Mouse (Mus musculus) neural tube, embryonic 12.5 days (tissue): ENCODE data around the gene Zfc3h1. TPM values are rescaled to one million over a fixed set of nuclear protein-coding genes. Genes with fewer than 3 reads are reported as not detected.

Experiments used
- ATAC-seq: fragments of 200-750 bp; cut with Nextera tagmentation; 2 replicates; pipeline ENCODE4 v1.8.0; 2017; ENCODE audit warnings: low read depth, mild to moderate bottlenecking, moderate TSS enrichment, moderate library complexity; ENCODE audit not compliant: low FRiP score
- H3K27ac ChIP-seq: fragments of 300-500 bp; sonication (generic); 2 replicates; pipeline ENCODE4 v1.5.1; 2016
- H3K27me3 ChIP-seq: fragments of 300-500 bp; sonication (generic); replicated peaks from 2 replicates; pipeline ENCODE4 v1.6.1; 2016; ENCODE audit warnings: mild to moderate bottlenecking
- H3K36me3 ChIP-seq: fragments of 300-500 bp; sonication (generic); 2 replicates; pipeline ENCODE4 v1.6.1; 2016; ENCODE audit warnings: mild to moderate bottlenecking
- H3K4me1 ChIP-seq: fragments of 300-500 bp; sonication (generic); 2 replicates; pipeline ENCODE4 v1.6.1; 2016
- H3K4me2 ChIP-seq: fragments of 300-500 bp; sonication (generic); replicated peaks from 2 replicates; pipeline ENCODE4 v1.6.1; 2016; ENCODE audit warnings: mild to moderate bottlenecking
- H3K4me3 ChIP-seq: fragments of 300-500 bp; sonication (generic); 2 replicates; pipeline ENCODE4 v1.5.1; 2016
- H3K9ac ChIP-seq: fragments of 300-500 bp; sonication (generic); 2 replicates; pipeline ENCODE4 v1.6.1; 2016; ENCODE audit warnings: mild to moderate bottlenecking
- H3K9me3 ChIP-seq: fragments of 300-500 bp; sonication (generic); 2 replicates; pipeline ENCODE4 v1.6.1; 2016; ENCODE audit warnings: mild to moderate bottlenecking
- WGBS: fragments of 180-500 bp; shearing (Covaris S2); methylation state at CpG from one replicate; pipeline ENCODE4 v1.1.7; 2016; 5-methylcytosine and 5-hydroxymethylcytosine counted together
- polyA plus RNA-seq: library from polyadenylated mRNA; unstranded; fragments of >200 nt; fragmentation: Nextera tagmentation; extraction: Ambion mirVana; gene quantifications from 2 replicates; pipeline ENCODE4 v1.2.1, GENCODE M21; 2016

The Zfc3h1 gene
- polyA plus RNA-seq, 1 experiment from 2014 or later = 27.5 TPM

DNA sequence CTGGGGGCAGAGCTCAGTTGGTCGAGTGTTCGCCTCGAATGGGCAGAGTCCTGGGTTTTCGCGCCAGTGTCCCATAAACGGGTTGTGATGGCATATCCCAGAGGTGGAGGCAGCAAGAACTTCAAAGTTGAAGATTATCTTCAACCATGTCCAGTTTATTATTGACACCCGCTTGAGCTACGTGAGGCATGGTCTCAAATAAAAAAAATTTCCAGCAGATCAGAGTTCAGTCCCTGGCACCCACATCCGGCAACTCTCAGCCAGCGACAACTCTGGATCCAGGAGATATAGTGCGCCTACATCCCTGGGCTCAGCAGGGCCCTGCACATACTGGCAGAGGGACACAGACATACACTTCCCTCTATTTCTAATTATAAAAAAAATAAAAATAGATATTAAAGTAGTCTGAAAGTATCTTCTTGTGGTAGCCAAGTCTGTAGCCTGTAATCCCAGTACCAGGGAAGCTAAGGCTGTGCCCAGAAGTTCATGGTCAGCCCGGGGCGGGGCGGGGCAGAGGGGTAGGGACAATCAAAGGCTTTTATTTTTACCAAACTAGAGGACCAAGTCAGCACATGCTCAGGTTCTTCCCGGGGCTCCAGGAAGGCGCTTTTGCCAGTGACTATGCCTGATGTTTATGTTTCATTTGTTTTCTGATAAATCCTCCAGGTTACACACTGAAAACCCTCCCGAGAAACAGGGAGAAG, 26.4 kb upstream of the Zfc3h1 start:
- Histone ChIP-seq H3K4me3 (no peak overlapping the region), H3K9me3 (no peaks in the 10 kb centered on the region), H3K9ac (no peak overlapping the region), H3K4me1 (peaks cover 16% of the 10 kb centered on the region; the same call in 1 of the 2 replicates), H3K4me2 (no peak overlapping the region), H3K36me3 (peaks cover 18% of the 10 kb centered on the region), H3K27me3 (no peaks in the 10 kb centered on the region), H3K27ac (no peak overlapping the region)
- 95% methylated on average over 17 of the region's 17 CpGs for WGBS
- ATAC-seq = no peak

- ATAC-seq = no peak
Observed at GRCm38 (mm10) chr10:115359066-115359465, 25.7 kb upstream of the Zfc3h1 start.

DNA sequence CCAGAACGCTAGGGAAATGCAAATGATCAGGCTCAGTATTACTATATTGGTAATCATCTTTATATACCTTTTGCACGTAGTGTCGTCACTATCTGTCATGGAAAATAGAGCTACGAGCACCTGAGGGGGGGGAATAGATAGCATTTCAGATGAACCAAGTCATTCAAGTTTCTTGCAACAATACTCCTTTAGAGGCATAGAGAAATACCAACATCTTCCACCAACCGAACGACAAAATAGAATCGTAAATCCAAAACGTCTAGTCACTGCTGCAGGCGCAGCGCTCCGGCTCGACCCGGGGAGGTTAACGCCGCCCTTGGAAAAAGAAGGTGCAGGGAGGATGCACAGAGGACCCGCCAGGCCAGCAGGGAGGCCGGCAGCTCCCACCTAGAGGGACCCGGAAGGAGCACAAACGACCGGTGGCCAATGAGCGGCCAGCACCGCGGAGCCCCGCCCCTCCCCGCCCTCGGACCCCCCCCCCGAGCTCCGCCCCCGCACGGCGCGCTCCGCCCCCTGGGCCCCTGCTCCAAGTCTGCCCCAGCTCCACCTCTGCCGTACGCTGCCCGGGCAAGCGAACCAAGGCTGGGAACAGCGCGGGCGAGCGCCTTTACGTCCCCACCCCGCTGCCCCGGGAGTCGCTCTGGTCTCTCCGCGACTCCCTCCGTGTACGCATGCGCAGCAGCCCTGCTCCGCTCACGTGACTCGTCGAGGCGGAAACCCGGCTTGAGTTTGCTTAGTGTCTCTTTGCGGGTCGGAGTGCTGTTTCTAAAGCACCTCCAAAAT, 22.7 kb upstream of the Zfc3h1 start, which contains the start of gene Tmem19:
Tmem19 (minus strand) TSS at position 662 of the 783 bp plus-strand sequence.
- Histone ChIP-seq H3K27ac (peak within 1 kb of the TSS; percentile 72), H3K4me3 (peak within 1 kb of the TSS; percentile 54), H3K9ac (peak within 1 kb of the TSS; percentile 45), H3K4me1 (peaks cover 16% of the 10 kb centered on the region; the same call in 1 of the 2 replicates), H3K4me2 (peak within 1 kb of the TSS; percentile 70), H3K27me3 (no peaks in the 10 kb centered on the region), H3K9me3 (no peaks in the 10 kb centered on the region), H3K36me3 (peaks cover 4% of the 10 kb centered on the region; the same call in 1 of the 2 replicates)
- under 1% methylated on average over 57 of the region's 58 CpGs for WGBS
- ATAC-seq = peak; percentile 98

More at GRCm38 (mm10) chr10:115359066-115359465, 25.7 kb upstream of the Zfc3h1 start:
- H3K27me3 ChIP-seq = no peaks in the 10 kb centered on the region
- no peak overlapping the region for H3K9ac ChIP-seq
- no peak overlapping the region for H3K4me3 ChIP-seq
- peaks cover 18% of the 10 kb centered on the region for H3K36me3 ChIP-seq
- 94% methylated on average over 7 of the region's 7 CpGs for WGBS
- H3K9me3 ChIP-seq = no peaks in the 10 kb centered on the region
- H3K4me1 ChIP-seq = peaks cover 16% of the 10 kb centered on the region; the same call in 1 of the 2 replicates
- no peak overlapping the region for H3K27ac ChIP-seq
- H3K4me2 ChIP-seq = no peak overlapping the region

DNA sequence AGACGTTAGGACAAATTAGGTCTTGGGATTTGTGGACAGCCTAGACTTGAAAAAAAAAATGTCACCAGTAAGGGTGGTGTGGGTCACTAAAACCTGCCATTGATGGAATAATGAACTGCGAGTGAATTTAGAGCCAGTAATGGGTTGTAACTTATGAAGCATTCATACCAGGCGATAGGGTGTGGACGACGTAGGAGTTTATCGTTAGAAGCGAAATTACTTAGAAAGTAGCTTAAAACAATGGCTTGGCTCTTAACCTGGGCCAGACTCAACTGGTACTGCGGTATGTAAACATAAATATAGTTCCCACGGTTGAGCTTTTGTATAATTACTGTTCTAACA, 22.2 kb upstream of the Zfc3h1 start:
- H3K4me1 ChIP-seq = peaks cover 16% of the 10 kb centered on the region; the same call in 1 of the 2 replicates
- 8% methylated on average over 9 of the region's 9 CpGs for whole genome bisulfite sequencing
- H3K27ac ChIP-seq = peak overlapping the region; percentile 72; the same call in 1 of the 2 replicates
- H3K27me3 ChIP-seq = no peaks in the 10 kb centered on the region
- H3K9me3 ChIP-seq = no peaks in the 10 kb centered on the region
- peak overlapping the region; percentile 70 for H3K4me2 ChIP-seq
- H3K36me3 ChIP-seq = no peaks in the 10 kb centered on the region
- no peak; the same call in 1 of the 2 replicates for ATAC-seq
- peak overlapping the region; percentile 45; the same call in 1 of the 2 replicates for H3K9ac ChIP-seq
- peak overlapping the region; percentile 54 for H3K4me3 ChIP-seq

DNA sequence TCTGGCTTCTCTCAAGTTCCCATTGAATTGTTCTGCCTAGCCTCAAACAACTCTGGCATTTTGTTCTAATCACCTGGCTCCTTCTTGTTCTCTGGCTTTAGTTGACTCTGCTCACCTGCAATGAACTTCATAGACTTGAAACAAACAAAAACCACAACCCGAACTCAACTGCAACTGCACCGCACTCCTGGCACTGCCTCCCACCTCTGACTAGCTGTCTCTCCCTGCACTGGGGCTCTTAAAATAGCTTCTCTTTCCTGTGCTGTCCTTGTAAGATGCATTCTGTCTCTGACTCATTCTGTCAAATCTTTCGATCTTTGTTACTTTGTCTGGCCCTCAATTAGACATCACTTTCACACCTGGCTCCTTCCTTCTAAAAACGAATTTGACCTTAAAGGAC, 21.6 kb upstream of the Zfc3h1 start:
- peaks cover 16% of the 10 kb centered on the region; the same call in 1 of the 2 replicates for H3K4me1 ChIP-seq
- H3K36me3 ChIP-seq = no peaks in the 10 kb centered on the region
- H3K9me3 ChIP-seq = no peaks in the 10 kb centered on the region
- H3K27me3 ChIP-seq = no peaks in the 10 kb centered on the region
- ATAC-seq = no peak
- H3K4me2 ChIP-seq = peak overlapping the region; percentile 70
- H3K27ac ChIP-seq = no peak overlapping the region
- H3K4me3 ChIP-seq = no peak overlapping the region
- WGBS = 81% methylated on average over 4 of the region's 4 CpGs
- H3K9ac ChIP-seq = no peak overlapping the region

DNA sequence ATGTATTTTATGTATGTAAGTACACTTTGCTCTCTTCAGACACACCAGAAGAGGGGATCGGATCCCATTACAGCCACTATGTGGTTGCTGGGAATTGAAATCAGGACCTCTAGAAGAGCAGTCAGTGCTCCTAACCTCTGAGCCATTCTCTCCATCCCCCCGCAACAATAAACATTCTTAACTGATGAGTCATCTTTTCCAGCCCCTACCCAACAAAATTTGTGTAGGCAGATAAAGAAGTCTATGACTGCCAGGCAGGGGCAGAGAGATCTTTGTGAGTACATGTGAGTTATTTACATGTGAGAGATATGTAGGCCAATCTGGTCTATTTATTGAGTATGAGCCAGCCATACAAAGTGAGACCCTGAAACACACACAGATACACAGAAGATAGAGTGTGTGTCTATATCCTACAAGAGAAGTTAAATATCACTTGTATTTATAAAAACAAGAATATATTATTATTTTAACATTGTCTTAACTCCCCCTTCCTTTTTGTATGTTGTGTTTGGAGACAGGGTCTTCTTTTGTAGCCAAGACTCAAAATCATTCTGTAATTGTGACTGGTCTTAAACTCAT, 3.2 kb upstream of the Zfc3h1 start:
- no peak for ATAC-seq
- no peak overlapping the region for H3K9ac ChIP-seq
- H3K36me3 ChIP-seq = no peaks in the 10 kb centered on the region; the same call in 1 of the 2 replicates
- H3K4me3 ChIP-seq = no peak overlapping the region
- H3K27ac ChIP-seq = no peak overlapping the region
- H3K27me3 ChIP-seq = no peaks in the 10 kb centered on the region
- peak overlapping the region; percentile 80; the same call in 1 of the 2 replicates for H3K4me2 ChIP-seq
- 84% methylated on average over 2 of the region's 2 CpGs for WGBS
- H3K4me1 ChIP-seq = peaks cover 16% of the 10 kb centered on the region
- no peaks in the 10 kb centered on the region for H3K9me3 ChIP-seq

- Histone ChIP-seq H3K4me1 (peaks cover 25% of the 10 kb centered on the region), H3K27ac (peak overlapping the region; percentile 15; the same call in 1 of the 2 replicates), H3K4me2 (peak overlapping the region; percentile 80), H3K9ac (peak overlapping the region; percentile 98), H3K36me3 (no peaks in the 10 kb centered on the region; the same call in 1 of the 2 replicates), H3K27me3 (no peaks in the 10 kb centered on the region), H3K9me3 (no peaks in the 10 kb centered on the region), H3K4me3 (peak overlapping the region; percentile 98)
- WGBS = 15% methylated on average over 12 of the region's 12 CpGs
- no peak for ATAC-seq
Observed at GRCm38 (mm10) chr10:115382846-115383643, 1.7 kb upstream of the Zfc3h1 start.

- H3K4me2 ChIP-seq = peak overlapping the region; percentile 80
- no peaks in the 10 kb centered on the region; the same call in 1 of the 2 replicates for H3K36me3 ChIP-seq
- ATAC-seq = no peak; the same call in 1 of the 2 replicates
- H3K9me3 ChIP-seq = no peaks in the 10 kb centered on the region
- no peaks in the 10 kb centered on the region for H3K27me3 ChIP-seq
- H3K4me3 ChIP-seq = peak overlapping the region; percentile 98
- peak overlapping the region; percentile 96 for H3K27ac ChIP-seq
- peaks cover 31% of the 10 kb centered on the region for H3K4me1 ChIP-seq
- H3K9ac ChIP-seq = peak overlapping the region; percentile 98
- 2% methylated on average over 15 of the region's 15 CpGs for WGBS
Observed at GRCm38 (mm10) chr10:115383644-115384220, 1.0 kb upstream of the Zfc3h1 start.

DNA sequence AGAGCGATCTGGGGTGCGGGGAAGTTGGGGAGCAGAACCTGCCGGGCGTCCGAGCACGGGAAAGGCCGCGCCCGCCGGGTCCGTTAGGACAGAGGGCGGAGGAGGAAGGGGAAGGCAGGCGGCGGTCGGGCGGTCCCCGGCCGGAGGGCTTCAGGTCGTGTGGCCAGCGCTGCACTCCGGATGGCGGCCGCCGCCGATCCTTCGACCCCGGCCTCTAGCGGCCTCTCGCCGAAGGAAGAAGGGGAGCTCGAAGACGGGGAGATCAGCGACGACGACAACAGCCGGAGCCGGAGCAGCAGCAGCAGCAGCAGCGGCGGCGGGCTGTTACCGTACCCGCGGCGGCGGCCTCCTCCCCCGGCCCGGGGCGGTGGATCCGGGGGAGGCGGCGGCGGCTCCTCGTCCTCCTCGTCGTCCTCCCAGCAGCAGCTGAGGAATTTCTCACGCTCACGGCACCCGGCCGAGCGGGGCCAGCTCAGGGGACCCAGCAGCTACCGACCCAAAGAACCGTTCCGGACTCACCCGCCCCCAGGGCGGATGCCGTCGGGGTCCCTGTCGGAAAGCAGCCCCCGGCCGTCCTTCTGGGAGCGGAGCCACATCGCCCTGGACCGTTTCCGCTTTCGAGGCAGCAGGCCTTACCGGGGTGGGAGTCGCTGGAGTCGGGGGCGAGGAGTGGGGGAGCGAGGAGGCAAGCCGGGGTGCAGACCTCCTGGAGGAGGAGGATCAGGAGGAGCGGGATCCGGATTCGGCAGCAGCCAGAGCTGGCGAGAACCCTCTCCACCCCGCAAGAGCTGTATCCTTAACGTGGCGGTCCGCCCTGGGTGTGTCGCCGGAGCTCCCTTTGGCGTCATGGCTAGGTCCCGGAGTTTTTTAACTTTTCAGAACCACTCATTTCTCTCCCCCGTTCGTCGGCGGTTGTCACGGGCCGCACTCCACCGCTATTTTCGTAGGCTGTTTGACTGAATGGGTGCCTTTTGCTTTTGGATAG, 551 bp downstream of the Zfc3h1 start:
- no peaks in the 10 kb centered on the region for H3K27me3 ChIP-seq
- peak overlapping the region; percentile 98 for H3K9ac ChIP-seq
- H3K9me3 ChIP-seq = no peaks in the 10 kb centered on the region
- H3K4me2 ChIP-seq = peak overlapping the region; percentile 80
- peak; percentile 15 for ATAC-seq
- H3K4me1 ChIP-seq = peaks cover 31% of the 10 kb centered on the region
- peak overlapping the region; percentile 92 for H3K27ac ChIP-seq
- no peaks in the 10 kb centered on the region; the same call in 1 of the 2 replicates for H3K36me3 ChIP-seq
- under 1% methylated on average over 95 of the region's 101 CpGs for WGBS
- H3K4me3 ChIP-seq = peak overlapping the region; percentile 98

DNA sequence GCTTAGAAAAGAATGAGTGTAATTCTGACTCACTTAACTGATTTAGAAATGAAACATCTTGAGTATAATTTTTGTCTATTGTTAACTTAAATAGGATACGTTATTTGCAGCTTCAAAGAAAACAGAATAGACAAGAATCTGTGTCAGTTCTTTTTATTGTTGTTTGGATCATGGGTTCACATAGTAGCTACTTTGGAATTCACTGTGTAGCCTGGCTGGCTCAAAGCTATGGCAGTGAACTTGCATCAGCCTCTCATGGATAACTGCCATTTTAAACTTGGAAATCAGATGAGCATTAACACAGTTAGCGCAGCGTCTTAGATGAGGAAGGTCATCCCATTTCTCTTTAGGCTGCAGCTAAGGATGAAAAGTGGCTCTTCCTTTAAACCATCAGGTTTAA, 3.1 kb downstream of the Zfc3h1 start:
- no peaks in the 10 kb centered on the region for H3K27me3 ChIP-seq
- ATAC-seq = no peak
- H3K36me3 ChIP-seq = peaks cover 8% of the 10 kb centered on the region; the same call in 1 of the 2 replicates
- H3K9ac ChIP-seq = no peak overlapping the region
- peaks cover 19% of the 10 kb centered on the region for H3K4me1 ChIP-seq
- no peaks in the 10 kb centered on the region for H3K9me3 ChIP-seq
- no peak overlapping the region for H3K27ac ChIP-seq
- 88% methylated on average over 3 of the region's 3 CpGs for WGBS
- H3K4me3 ChIP-seq = no peak overlapping the region
- peak overlapping the region; percentile 29 for H3K4me2 ChIP-seq
